Comparison of ENCODE assay signal across 8 mouse cellular contexts in the genomic region with DNA sequence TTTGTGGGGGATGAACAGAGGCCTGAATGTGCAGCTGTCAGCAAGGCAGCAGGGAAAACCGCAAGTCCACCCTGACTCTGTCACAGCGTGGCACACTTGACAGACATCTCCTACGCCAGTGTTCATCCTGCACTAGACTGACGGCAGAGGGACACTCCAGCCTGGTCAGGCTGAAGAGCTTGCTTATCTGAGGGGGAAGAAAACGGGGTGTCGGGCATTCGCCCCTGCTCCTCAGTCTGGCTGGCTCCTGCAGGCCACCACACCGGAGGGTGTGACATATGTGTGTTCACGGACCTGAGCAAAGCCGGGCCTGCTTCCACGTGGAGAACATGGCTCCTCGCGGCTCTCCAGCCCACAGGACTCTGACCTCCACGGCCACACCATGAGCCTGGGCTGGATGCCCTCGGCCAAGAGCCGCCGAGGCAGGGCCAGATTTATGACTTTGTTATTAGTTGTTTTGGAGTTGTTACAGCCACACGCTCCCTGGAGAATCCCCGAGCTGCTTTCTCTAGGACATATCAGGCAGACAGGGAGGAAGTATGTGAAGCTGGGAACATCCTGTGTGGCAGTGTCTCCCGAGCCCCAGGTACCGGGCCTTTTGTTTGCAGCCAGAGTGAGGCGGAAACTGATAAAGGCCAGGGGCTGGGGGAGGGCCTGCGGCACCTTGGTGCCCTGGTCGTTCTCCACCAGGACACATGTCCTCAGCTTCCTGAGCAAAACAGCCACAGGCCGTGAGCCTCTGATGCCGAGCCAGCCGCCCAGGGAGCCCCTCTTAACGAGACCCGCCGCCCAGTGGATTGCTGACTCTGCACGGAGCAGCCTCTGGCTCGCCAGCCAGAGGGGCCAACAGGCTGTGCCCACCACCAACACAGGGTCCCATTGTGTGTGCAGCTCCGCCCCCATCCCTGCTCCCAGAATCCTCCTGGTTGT.
DNase-seq lines count a peak whose midpoint lies in the region; ATAC-seq and TF ChIP-seq lines count a peak whose summit lies in the region.

No protein-coding gene starts in this region.

- no peaks in the 10 kb centered on the region for H3K27me3 ChIP-seq in stomach, postnatal 0 days (ENCODE audit: control insufficient read depth, insufficient read depth, low read length)
- H3K27me3 ChIP-seq in cerebellum, adult 2 months (ENCODE audit: control insufficient read depth, insufficient read depth, low read length) = no peaks in the 10 kb centered on the region

- no peak overlapping the region for H3K4me3 ChIP-seq in stomach, postnatal 0 days (ENCODE audit: low read depth, low read length)
- H3K4me3 ChIP-seq in cerebellum, adult 2 months (replicated peaks; ENCODE audit: insufficient read depth, low read depth, low read length) = no peak overlapping the region

- no peak for TF ChIP-seq POLR2A in cerebellum, adult 2 months (IDR thresholded peaks at IDR 0.05; ENCODE audit: borderline replicate concordance, insufficient read depth, low read length)

- H3K4me2 ChIP-seq in stomach, postnatal 0 days (replicated peaks; ENCODE audit: low read depth) = no peak overlapping the region

- peaks cover 2% of the 10 kb centered on the region; the same call in 1 of the 2 replicates for H3K4me1 ChIP-seq in stomach, postnatal 0 days (replicated peaks; ENCODE audit: control insufficient read depth, insufficient read depth)
- H3K4me1 ChIP-seq in cerebellum, adult 2 months (ENCODE audit: control insufficient read depth, insufficient read depth, low read length) = no peaks in the 10 kb centered on the region

- DNase-seq in ZHBTc4 (ENCODE audit: low read depth, low spot score) = peak; percentile 55
- DNase-seq in embryo, embryonic 11 days = peak; percentile 59
- DNase-seq in heart, postnatal 36 days = peak; percentile 43 to 51
- peak; percentile 69 to 81 for DNase-seq in kidney, postnatal 4 days
- DNase-seq in stomach, postnatal 0 days (ENCODE audit: low spot score) = peak; percentile 18
- no peak for DNase-seq in cerebellum, adult 2 months
- no peak for DNase-seq in thymus, postnatal 25 days
- no peak for DNase-seq in cerebellum, adult 11-12 months

- TF ChIP-seq EP300 in stomach, postnatal 0 days (optimal IDR thresholded peaks at IDR 0.05) = no peak

- no peaks in the 10 kb centered on the region for H3K36me3 ChIP-seq in stomach, postnatal 0 days (ENCODE audit: control insufficient read depth, insufficient read depth, low read length)

- peak; percentile 39 for ATAC-seq in stomach, postnatal 0 days (ENCODE audit: low FRiP score, low TSS enrichment)

- no peaks in the 10 kb centered on the region for H3K9me3 ChIP-seq in stomach, postnatal 0 days (ENCODE audit: control insufficient read depth, low read length)

- 47% methylated on average over 33 of the region's 33 CpGs for WGBS in stomach, postnatal 0 days
- 48% methylated on average over 33 of the region's 33 CpGs for WGBS in cerebellum, adult 2 months

- intact Hi-C loops in heart, postnatal 36 days (cut with DNase I) = loop anchor here (2.0 kb wide), 1 partner anchor 48 kb away; no protein-coding TSS in a partner anchor

- H3K27ac ChIP-seq in stomach, postnatal 0 days (replicated peaks) = no peak overlapping the region
- H3K27ac ChIP-seq in cerebellum, adult 2 months (ENCODE audit: insufficient read depth, low read length) = no peak overlapping the region

- no peak for TF ChIP-seq CTCF in stomach, postnatal 0 days (IDR thresholded peaks at IDR 0.05; ENCODE audit: low read depth)
- no peak for TF ChIP-seq CTCF in cerebellum, adult 2 months (IDR thresholded peaks at IDR 0.05; ENCODE audit: borderline replicate concordance, insufficient read depth, low read depth, low read length)

- H3K9ac ChIP-seq in stomach, postnatal 0 days (ENCODE audit: low read length) = no peak overlapping the region

Comparison
In these comparisons a context has a peak if more than half of its experiments do, and no peak if none do; other contexts are left out.
1. DNase-seq: peak in ZHBTc4 (single experiment), embryo, embryonic 11 days (single experiment), heart, postnatal 36 days (2 of 2), kidney, postnatal 4 days (2 of 2) and stomach, postnatal 0 days (single experiment); none in cerebellum, adult 2 months (0 of 2), thymus, postnatal 25 days (single experiment) and cerebellum, adult 11-12 months (single experiment).